Mouse (Mus musculus) heart, adult 18-20 months (tissue): ENCODE data around the gene Cox4i1. TPM values are rescaled to one million over a fixed set of nuclear protein-coding genes. Genes with fewer than 3 reads are reported as not detected.
A peak's percentile ranks its signal among the peaks of the same experiment; 100 is the strongest.

Experiments
- DNase-seq, 2 experiments: peaks; one replicate each; pipeline ENCODE4 v3.0.0; 2021 to 2022; ENCODE audit warnings: mixed read lengths in 1 of 2
- total RNA-seq, 2 experiments: library from RNA; stranded (reverse); gene quantifications; 2 replicates each; pipeline ENCODE4 v1.2.3; 2021

Cox4i1 gene
- total RNA-seq, 2 experiments from 2014 or later = 4,737 to 4,778 TPM

DNA sequence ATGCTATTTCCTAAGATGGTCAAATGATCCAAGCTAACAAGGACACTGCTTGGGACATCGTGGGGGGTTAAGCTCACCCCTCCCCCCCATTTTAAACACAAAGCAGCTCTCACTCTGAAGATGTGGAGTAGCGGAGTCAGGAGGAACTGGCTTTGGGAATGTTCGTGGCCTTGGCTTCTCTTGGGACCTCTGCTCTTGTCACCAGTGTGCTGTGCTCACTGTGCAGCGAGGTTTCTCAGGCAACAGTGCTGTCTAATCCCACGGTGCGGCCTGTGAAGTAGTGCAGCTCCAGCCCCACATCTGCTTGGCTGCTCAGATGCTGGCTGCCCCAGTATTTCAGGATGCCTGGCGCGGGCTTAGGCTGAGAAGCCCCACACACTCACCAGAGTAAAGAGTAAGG, 10.6 kb upstream of the Cox4i1 start:
- DNase-seq = no peak

DNA sequence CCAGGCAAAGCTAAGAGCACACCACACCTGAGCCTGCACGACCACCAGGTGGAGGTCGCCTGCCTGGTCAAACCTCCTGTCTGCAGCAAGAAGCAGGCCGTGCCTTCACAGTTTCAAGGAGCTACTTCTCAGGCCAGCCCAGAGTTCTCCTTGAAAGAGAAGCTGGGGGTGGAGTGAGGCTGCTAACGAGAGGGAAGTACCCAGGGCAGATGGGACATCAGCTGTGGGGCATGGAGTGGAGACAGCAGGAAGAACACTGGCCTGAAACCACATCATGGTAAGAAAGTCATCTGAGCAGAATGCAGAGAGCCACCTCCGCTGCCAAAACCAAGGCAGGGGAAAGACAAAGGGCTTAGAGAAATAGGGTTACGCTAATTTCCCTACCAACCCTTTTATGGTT, 3.5 kb upstream of the Cox4i1 start:
- no peak for DNase-seq

DNA sequence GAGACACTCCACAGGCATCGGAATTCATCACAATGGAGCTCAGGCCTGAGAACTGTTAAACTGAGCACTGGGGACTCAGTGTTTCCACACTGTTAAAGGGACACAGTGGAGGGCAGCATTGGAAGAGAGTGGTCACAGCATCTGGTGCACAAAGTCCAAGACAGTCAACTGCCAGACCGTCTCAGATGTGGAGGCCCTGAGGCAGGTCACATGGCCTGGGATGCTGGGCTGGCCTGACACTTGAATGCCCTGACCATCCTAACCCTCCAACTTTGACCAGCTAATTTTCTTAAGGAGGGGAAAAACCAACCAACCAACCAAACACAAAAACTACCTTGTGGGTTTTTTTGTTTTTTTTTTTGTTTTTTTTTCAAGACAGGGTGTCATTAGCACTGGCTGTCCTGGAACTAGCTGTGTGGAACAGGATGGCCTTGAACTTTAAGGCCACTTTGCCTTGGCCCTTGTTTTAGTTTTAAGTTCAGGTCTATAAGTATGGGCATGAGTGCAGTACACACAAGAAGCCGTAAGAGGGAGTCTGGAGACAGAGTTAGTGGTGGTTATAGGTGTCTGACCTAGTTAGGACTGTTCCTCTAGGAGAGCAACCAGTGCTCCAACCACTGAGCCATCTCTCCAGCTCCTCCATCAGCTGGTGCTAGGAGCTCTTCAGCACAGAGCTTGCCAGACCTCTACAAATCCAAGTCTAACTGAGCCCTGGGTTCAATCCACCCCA, 2.1 kb upstream of the Cox4i1 start:
- DNase-seq = no peak

DNA sequence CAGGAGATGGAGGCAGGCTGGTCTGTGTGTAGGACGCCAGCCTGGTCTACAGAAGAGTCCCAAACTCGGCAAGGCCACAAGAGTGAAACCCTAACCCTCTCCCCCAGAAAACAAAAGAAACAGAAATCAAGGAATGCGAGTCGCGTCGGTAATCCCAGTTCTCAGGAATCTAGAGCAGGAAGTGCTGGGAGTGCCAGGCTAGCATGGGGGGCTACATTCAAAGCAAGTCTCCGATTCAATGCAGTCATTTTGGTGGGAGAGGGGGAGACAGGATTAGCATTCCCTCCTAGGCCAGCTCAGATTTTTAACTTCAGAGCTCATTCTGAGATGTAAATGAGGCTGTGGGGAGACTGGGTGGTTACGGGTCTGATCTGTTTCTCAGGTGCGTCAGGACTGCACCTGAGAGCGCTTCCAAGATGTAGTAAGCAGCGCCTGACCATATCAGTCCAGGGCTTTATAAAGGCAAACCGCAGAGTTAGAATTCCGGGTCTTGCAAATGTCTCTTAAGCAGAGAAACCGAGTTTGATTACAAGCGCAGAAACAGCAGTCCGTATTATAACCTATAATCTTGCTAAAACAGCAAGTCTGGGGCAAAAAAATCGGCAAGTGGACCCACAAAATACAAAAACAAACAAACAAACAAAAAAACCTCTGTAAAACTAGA, 1.1 kb upstream of the Cox4i1 start:
- DNase-seq = no peak

DNA sequence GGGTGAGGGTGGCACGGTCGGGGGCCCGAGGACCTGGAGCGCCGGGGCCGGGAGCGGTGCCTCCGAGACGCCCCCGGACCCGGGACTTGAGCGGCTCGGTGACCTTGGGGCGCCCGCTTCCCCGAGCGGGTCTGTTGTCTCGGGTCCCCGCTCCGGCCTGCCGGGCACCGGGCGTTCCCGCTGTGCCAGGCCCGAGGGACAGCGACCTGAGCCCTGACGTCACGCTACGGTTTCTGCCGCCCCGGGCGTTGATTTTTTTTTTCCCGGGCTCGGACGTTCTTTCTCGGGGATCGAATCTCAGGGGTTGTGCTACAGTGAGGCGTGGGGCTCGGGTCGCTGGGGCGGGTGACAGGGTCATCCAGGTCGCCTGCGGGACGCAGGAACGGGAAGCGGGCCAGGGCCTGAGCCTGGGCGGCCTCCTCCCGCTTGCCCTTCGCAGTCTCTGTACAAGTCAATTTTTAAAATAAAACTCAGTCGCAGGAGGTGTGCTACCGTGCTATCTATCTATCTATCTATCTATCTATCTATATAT, 418 bp downstream of the Cox4i1 start, which contains the start of gene Emc8:
Gene Emc8 (minus strand): TSS at position 200 of the 532 bp plus-strand sequence.
- peak; percentile 36 to 48 for DNase-seq

DNA sequence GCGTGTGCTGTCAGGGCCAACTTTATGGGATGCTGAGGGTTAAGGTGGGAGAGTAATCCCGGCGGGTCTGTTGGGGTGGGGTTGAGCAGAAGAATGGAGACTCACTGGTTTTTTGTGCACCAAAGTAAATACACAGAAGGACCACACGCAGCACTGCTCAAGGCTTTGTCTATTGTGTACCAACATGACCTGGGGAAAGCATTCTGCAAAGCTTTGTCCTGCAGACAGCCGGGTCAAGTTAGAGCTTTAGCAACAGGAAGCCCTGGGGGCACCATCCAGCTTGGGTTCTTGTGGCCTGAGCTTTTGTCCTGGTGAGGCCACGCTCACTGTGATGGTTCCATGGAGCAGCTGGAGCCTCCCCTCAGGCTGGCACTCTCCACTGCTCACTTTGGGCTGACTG, 3.8 kb downstream of the Cox4i1 start:
- no peak for DNase-seq

DNA sequence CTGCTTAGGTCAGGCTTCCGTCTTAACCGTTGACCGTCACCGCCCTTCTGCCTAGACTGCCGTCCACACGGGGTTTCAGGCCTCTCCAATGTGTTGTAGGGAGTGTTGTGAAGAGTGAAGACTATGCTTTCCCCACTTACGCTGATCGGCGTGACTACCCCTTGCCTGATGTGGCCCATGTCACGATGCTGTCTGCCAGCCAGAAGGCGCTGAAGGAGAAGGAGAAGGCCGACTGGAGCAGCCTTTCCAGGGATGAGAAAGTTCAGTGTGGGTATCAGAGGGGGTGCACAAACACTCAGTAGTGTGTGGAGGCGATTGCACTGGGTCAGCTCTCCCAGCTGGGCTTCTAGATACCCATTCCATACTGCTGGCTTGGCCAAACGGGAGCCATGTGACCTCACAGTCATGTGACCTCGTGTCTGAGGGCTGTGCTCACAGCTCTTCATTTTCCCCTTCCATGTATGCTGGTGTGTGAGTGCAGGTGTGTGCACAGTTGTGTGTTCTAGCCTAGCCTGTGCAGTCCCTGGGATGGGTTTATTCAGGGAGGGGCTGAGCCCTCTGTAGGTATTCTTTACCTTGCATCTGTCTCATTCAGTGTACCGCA, 4.7 kb downstream of the Cox4i1 start:
- DNase-seq = no peak

DNA sequence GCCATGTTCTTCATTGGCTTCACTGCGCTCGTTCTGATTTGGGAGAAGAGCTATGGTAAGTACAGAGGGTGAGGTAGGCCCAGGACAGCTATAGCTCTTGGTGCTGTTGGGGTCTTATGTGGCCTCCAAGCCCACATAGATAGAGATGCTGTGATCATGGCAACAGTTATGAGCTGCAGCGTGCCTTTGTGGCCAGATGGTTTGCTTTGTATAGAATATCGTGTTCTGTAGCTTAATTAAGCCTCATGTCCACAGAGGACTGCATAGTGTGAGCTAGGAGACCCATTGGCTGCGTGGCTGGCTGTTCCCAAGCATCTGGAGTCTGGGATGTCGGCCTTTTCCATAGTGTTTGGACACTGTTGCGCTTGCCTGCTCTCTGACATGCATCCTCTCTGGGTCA, 5.3 kb downstream of the Cox4i1 start:
- DNase-seq = no peak

DNA sequence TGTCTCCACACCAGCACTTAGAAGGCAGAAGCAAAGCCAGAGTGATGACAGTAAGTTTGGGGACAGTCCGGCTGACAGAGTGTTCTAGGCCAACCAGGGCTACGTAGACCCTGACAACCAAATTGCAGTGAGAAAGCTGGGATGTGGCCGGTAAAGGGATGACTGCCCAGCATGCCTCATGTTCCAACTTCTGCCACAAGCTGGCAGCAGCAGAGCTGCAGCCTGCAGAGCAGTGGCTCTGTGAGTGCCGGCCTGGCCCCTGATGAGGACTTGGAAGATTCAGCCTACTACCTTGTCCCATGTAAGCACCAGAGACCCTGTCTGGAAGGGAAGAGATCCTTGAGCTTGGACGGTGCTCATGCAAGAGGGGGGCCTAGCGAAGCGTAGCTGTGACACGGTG, 7.7 kb downstream of the Cox4i1 start:
- DNase-seq = no peak

DNA sequence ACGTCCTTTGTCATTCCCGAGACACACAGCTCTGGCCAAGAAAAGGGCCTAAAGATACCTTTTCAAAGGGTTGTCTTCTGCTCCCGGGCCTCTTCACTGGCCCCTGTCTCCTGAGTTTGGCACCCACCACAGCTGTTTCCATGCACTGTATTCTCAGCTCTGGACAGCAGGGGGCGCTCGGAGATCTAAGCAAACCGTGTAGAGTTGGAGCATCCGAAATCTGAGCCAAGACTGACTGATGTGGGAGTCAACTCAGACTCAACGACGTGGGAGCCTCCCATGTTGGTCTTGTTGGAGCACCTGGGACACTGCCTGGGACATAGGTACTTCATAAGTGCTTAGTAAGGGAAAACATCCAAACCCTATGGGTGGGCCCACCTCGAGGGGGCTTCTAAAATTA, 10.4 kb downstream of the Cox4i1 start:
- peak; percentile 79 to 96 for DNase-seq

DNA sequence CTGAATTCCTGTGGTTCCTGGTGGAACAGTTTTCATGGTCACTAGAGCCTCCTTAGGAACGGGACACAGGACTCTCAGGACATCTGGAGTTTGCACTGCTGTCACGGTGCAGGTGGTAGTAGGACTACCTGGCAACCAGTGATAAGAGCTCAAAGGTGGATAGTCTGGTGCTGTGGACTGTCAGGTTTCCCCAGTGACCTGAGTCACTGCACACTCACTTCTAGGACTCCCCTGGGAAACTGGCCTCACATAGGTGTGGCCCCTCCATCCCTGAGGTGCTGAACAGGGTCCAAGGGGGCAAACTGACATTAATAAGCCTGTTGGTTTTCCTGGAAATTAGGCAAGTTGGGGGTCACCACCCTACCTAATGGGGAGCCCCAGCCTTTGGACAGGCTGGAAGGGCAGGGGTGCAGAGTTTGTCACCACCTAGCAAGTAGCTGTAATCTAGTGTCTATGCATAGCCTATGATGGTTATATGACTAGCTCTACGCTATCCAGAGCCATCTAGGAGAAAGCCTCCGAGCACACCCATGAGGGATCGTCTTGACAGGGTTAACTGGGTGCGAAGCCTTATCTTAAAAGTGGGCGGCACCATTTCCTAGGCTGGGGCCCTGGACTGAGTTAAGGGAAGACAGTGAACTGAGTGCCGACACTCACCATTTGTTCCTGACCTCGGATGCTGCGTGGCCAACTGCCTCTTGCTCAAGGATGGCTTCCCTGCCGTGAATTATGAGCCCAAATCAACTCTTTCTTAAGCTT, 11.8 kb downstream of the Cox4i1 start:
- DNase-seq = no peak

DNA sequence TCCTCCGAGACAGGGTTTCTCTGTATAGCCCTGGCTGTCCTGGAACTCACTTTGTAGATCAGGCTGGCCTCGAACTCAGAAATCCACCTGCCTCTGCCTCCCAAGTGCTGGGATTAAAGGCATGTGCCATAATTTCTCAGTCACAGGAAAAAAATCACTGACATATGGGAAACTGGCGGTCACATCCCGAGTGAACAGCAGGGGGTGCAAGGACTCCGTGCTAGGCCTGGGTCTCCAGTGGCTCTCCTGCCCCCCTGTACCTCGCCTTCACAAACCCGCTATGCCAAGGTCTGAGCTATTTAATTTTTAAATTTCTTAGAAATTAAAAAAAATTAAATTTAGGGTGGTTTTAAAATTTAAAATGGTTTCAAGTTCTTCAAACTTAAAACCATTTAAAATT, 12.4 kb downstream of the Cox4i1 start:
- peak in 1 of 2 experiments; percentile 64 for DNase-seq

DNA sequence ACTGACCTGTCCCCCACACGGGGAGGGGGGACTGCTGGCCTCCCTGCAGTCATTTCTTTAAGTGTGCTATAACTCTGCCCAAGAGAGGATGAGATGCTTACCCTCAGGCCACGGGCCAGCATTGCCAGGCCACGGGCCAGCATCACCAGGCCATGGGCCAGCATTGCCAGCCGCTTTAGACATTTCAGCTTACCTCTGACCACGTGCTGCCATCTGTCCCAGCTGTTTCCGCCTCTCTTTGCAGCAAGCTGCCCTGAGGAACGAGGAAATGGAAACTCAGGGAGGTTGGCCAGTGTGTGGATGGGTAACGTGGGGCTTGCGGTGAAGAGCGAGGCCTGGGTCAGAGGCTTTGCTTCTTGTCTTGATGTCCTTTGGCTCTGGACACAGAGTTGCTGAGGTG, 13.1 kb downstream of the Cox4i1 start:
- DNase-seq = no peak

DNA sequence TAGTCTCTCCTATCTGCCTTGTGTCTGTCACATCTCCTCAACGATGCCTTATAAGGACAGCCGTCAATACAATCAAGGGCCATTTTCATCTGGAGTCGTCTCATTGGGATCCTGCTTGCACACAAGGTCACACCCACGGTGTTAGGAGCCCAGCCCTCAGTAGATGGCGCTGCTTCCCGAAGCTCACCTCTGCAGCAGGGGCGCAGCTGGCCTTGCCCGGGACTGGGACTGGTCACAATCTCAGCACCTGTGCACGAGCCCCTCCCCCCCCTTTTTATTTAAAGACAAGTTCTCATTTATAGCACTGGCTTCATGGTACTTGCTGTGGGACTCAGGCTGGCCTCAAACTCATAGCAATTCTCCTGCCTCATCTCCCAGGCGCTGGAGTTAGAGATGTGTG, 15.6 kb downstream of the Cox4i1 start:
- peak; percentile 78 to 88 for DNase-seq

DNA sequence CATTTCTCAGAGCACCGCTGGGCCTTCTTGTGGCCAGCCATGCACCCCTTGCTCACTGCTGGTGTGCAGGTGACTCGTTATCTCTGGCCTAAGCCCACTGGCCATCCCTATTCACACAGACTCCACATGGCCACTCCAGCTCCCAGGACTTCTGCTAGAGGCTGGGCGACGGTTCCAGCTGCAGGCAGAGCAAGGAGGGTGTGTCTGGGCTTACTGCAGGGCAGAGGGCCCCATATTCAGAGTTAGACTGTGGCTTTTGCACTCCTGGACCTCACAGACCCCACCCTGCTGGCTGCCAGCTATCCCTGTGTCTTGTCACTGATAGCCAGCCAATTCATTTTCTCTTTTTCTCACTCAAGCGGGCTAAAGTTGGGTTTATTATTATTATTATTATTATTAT, 16.1 kb downstream of the Cox4i1 start:
- DNase-seq = no peak

DNA sequence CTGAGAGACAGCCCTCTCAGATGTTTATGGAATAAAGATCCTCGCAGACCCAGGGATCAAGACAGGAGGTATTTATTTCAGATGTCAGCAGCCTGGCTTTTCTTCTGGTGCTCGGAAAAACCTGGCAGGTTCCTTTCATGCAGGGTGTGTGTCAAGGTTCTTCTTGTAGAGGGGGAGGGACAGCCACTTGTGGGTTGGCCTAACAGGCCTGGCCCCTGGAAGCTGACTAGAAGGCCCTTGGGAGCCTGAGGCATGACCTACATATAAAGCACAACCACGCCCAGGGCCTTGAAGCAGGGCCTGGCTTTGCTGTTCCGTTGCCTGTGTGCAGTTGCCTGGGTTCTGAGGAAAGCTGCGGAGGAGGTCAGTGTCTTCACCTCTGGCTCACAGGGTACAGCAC, 17.1 kb downstream of the Cox4i1 start:
- DNase-seq = peak; percentile 71 to 85

DNA sequence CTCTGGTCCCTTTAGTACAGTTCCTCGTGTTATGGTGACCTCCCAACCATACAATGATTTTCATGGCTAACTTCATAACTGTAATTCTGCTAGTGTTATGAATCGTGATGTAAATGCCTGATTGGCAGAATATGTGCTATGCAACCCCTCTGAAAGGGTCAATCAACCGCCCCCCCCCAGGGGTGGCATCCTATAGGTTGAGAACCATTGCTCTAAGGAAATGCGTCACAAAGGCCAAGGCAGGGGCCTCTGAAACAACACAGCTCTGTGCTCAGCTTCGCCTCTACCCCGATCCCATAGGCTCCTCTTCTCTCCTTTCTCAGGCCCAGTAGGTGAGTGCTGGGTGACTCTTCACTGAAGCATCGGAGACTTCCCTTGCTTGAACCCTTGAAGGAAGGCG, 17.6 kb downstream of the Cox4i1 start:
- DNase-seq = no peak

DNA sequence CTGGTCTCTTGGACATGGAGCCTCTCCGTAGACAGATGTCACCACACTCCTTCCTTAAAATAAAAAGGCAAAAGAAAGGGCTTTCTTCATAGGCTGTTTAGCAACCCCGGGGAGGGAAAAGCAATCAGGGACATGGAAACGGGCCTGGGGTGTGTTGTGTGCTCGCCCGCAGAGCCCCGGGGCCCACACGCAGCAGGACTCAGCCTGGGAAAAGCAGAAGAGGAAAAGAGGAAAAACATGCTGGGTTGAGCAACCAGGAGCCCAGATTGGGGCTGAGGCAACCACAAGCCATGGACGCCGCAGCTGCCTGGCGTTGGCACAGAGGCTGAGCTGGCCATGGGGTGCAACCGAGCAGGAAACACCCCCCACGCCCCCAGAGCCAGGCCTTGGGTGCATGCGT, 18.0 kb downstream of the Cox4i1 start:
- DNase-seq = peak; percentile 60 to 83

DNA sequence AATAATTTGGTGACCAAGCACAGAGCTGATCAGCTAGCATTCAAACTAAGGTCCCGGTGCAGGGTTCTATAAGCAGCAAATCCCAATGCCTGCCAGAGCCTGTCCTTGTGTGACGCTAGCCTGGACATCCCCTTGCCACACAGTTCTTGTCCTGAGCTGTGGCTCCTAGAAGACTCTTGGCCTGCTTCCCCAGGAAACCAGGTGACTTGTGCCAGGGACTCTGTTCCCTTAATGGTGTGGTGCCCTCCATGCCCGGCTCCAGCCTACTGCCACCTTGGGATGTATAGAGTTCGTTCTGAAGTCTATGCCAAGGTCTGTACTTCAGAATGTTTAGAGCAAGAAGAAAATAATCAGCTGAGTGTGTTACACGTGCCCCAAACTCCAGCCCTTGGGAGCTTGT, 18.6 kb downstream of the Cox4i1 start:
- DNase-seq = no peak

DNA sequence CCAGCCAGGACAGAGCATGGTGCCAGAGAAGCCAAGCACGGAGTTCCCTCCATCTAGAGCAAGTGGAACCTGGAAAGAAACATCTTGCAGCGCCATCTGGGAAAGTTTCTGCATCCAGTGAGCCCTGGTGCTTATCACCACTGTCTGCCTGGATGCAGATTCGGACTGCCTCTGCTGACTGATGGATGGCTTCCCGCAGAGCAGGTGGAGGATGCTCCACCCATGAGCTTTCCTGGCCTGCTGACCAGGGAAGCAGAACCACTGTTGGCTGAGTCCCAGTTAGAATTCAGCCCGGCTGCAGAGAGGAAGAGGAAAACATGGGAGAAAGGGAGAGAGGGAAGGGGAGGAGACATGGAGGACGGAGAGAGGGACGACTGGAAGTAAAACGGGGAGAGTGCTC, 19.8 kb downstream of the Cox4i1 start:
- peak; percentile 69 to 79 for DNase-seq

DNA sequence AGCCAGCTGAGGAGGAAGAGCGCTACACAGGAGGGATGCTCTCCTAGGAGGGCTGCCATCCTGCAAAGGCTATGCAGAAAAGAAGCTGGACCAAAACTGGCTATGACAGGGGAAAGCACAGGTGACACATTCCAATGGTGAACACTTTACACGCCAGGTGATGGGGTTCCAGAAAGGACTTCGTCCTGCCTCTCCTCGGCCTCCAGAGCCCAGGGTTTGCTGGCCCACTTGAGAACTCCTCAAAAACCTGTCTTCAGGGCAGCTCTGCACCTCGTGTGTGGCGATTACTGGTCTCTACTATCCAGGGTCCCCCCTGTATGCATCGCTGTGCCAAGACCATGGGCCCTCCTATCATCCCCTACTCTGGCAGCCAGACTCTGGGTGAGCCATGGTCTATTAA, 20.5 kb downstream of the Cox4i1 start:
- no peak for DNase-seq

DNA sequence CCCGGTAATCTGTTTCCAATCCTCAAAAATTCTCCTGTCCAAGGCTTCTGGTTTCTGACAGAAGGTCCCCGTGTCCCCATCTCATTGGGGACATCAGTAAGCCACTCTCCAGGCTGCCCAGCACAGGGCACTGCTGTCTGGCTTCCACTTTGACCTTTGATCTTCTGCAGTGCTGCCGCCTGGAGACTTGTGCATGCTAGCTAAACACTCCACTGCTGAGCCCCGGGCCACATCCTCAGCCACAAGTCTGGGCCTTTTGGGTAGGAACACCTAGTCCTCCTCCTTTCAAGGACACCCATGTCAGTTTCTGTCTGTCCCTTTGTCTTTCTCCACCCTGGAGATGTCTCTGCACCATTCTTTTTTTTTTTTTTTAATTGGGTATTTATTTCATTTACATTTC, 24.9 kb downstream of the Cox4i1 start:
- DNase-seq = no peak
